Mouse (Mus musculus) 416B (cell line): ENCODE data around the gene Trim67.

Source experiments
- DNase-seq: peaks from one replicate; pipeline ENCODE4 v3.0.0; 2011; ENCODE audit warnings: low read depth

Trim67 gene

GRCm38 (mm10) chr8:124878141-124878540 lies 85.2 kb downstream of the Trim67 start:
- no peak for DNase-seq

- DNase-seq = no peak
Observed at GRCm38 (mm10) chr8:124878946-124879526, 86.1 kb downstream of the Trim67 start.
